Mouse (Mus musculus) CH12.LX (cell line): ENCODE measurements around the gene Mogat1. TPM values are rescaled to one million over a fixed set of nuclear protein-coding genes. Genes with fewer than 3 reads are reported as not detected.

ENCODE experiments used
- DNase-seq: peaks from one replicate; pipeline ENCODE4 v3.0.0-alpha.2; 2013; ENCODE audit errors: extremely low read depth
- H3K27ac ChIP-seq: 2 replicates; pipeline ENCODE4 v1.5.1; 2012; ENCODE audit warnings: low read depth, mild to moderate bottlenecking, control low read depth, moderate library complexity; ENCODE audit not compliant: insufficient read depth
- H3K27me3 ChIP-seq: replicated peaks from 2 replicates; pipeline ENCODE3; 2012; ENCODE audit warnings: inconsistent platforms
- H3K36me3 ChIP-seq, 2 experiments: replicated peaks in 1 of 2; 2 replicates each; pipeline versions ENCODE3 to v1.6.1; 2012; ENCODE audit warnings: inconsistent platforms in 1 of 2, low read length in 1 of 2, mild to moderate bottlenecking in 1 of 2, mixed read lengths in 1 of 2, moderate library complexity in 1 of 2; ENCODE audit not compliant: control insufficient read depth in 1 of 2, insufficient read depth in 1 of 2
- H3K4me1 ChIP-seq, 2 experiments: 2 replicates each; pipeline ENCODE4 v1.6.1; 2012; ENCODE audit warnings: inconsistent platforms in 1 of 2, moderate library complexity in 1 of 2; ENCODE audit not compliant: insufficient read depth in 2 of 2, control insufficient read depth in 1 of 2
- H3K4me2 ChIP-seq: 2 replicates; pipeline ENCODE4 v1.6.1; 2012; ENCODE audit warnings: low read depth, mild to moderate bottlenecking, control low read depth; ENCODE audit not compliant: poor library complexity, insufficient read depth, severe bottlenecking
- H3K4me3 ChIP-seq, 3 experiments: fragments of 150-350 bp in 1 of 3; sonication (generic) in 1 of 3; replicated peaks in 1 of 3; 2 replicates each; pipeline versions ENCODE3 to v1.5.1; 2011 to 2012; ENCODE audit warnings: low read depth in 2 of 3, low read length in 2 of 3, mild to moderate bottlenecking in 2 of 3, moderate library complexity in 2 of 3, control low read depth in 1 of 3, improper control_type of control experiment in 1 of 3, inconsistent platforms in 1 of 3, mixed read lengths in 1 of 3; ENCODE audit not compliant: poor library complexity in 1 of 3
- H3K79me2 ChIP-seq: replicated peaks from 2 replicates; pipeline ENCODE4 v1.6.1; 2012; ENCODE audit warnings: mild to moderate bottlenecking, moderate library complexity; ENCODE audit not compliant: control insufficient read depth, poor library complexity, insufficient read depth, severe bottlenecking; ENCODE audit errors: extremely low read depth
- H3K9ac ChIP-seq: 2 replicates; pipeline ENCODE4 v1.6.1; 2012; ENCODE audit warnings: low read depth, mild to moderate bottlenecking, control low read depth, moderate library complexity; ENCODE audit not compliant: insufficient read depth
- H3K9me3 ChIP-seq: replicated peaks from 2 replicates; pipeline ENCODE3; 2012; ENCODE audit warnings: low read length, inconsistent platforms, mixed read lengths
- BHLHE40 ChIP-seq: IDR thresholded peaks from 2 replicates; pipeline ENCODE4 v1.6.1; 2011; ENCODE audit warnings: mild to moderate bottlenecking, low read depth, low read length, improper control_type of control experiment
- CHD1 ChIP-seq: IDR thresholded peaks from 2 replicates; pipeline ENCODE4 v1.6.1; 2012; ENCODE audit warnings: low read depth, low read length, improper control_type of control experiment, inconsistent platforms
- E2F4 ChIP-seq: IDR thresholded peaks from 2 replicates; pipeline ENCODE4 v1.6.1; 2011; ENCODE audit warnings: low read depth, low read length, improper control_type of control experiment; ENCODE audit not compliant: insufficient replicate concordance
- ELF1 ChIP-seq: IDR thresholded peaks from 2 replicates; pipeline ENCODE4 v1.6.1; 2014; ENCODE audit warnings: low read depth, mild to moderate bottlenecking, inconsistent platforms, low read length, improper control_type of control experiment
- ETS1 ChIP-seq: conservative IDR thresholded peaks from 2 replicates; pipeline ENCODE4 v1.6.1; 2012; ENCODE audit warnings: low read depth, mild to moderate bottlenecking, inconsistent platforms, low read length, improper control_type of control experiment, moderate library complexity
- HCFC1 ChIP-seq: IDR thresholded peaks from 2 replicates; pipeline ENCODE4 v1.6.1; 2012; ENCODE audit warnings: low read depth, mild to moderate bottlenecking, inconsistent platforms, low read length, improper control_type of control experiment
- JUN ChIP-seq: IDR thresholded peaks from 2 replicates; pipeline ENCODE4 v1.6.1; 2011; ENCODE audit warnings: low read depth, mild to moderate bottlenecking, low read length, improper control_type of control experiment, moderate library complexity; ENCODE audit not compliant: insufficient read depth
- KAT2A ChIP-seq: IDR thresholded peaks from 2 replicates; pipeline ENCODE4 v1.6.1; 2012; ENCODE audit warnings: low read length, improper control_type of control experiment, inconsistent platforms; ENCODE audit not compliant: insufficient replicate concordance
- MAX ChIP-seq: IDR thresholded peaks from 2 replicates; pipeline ENCODE4 v1.6.1; 2011; ENCODE audit warnings: low read length, improper control_type of control experiment
- MAZ ChIP-seq: IDR thresholded peaks from 2 replicates; pipeline ENCODE4 v1.6.1; 2012; ENCODE audit warnings: low read depth, mild to moderate bottlenecking, inconsistent platforms, low read length, improper control_type of control experiment, moderate library complexity
- MEF2A ChIP-seq: IDR thresholded peaks from 2 replicates; pipeline ENCODE4 v1.6.1; 2014; ENCODE audit warnings: low read depth, mild to moderate bottlenecking, inconsistent platforms, low read length, improper control_type of control experiment, borderline replicate concordance
- MYC ChIP-seq: IDR thresholded peaks from 2 replicates; pipeline ENCODE4 v1.6.1; 2011; ENCODE audit warnings: low read depth, mild to moderate bottlenecking, improper control_type of control experiment, low read length
- NELFE ChIP-seq: IDR thresholded peaks from 2 replicates; pipeline ENCODE4 v1.6.1; 2011; ENCODE audit warnings: low read depth, low read length, improper control_type of control experiment
- NRF1 ChIP-seq: IDR thresholded peaks from 2 replicates; pipeline ENCODE4 v1.6.1; 2014; ENCODE audit warnings: low read depth, mild to moderate bottlenecking, inconsistent platforms, low read length, improper control_type of control experiment, moderate library complexity
- PAX5 ChIP-seq: IDR thresholded peaks from 2 replicates; pipeline ENCODE4 v1.6.1; 2012; ENCODE audit warnings: low read length, inconsistent platforms, mixed read lengths
- RAD21 ChIP-seq: IDR thresholded peaks from 2 replicates; pipeline ENCODE4 v1.6.1; 2011; ENCODE audit warnings: low read depth, mild to moderate bottlenecking, low read length, improper control_type of control experiment, moderate library complexity
- RCOR1 ChIP-seq: conservative IDR thresholded peaks from 2 replicates; pipeline ENCODE4 v1.6.1; 2012; ENCODE audit warnings: low read depth, mild to moderate bottlenecking, inconsistent platforms, low read length, improper control_type of control experiment
- SIN3A ChIP-seq: IDR thresholded peaks from 2 replicates; pipeline ENCODE4 v1.6.1; 2012; ENCODE audit warnings: low read length, improper control_type of control experiment, inconsistent platforms
- TBP ChIP-seq: conservative IDR thresholded peaks from 2 replicates; pipeline ENCODE4 v1.6.1; 2011; ENCODE audit warnings: low read depth, low read length, improper control_type of control experiment
- UBTF ChIP-seq: IDR thresholded peaks from 2 replicates; pipeline ENCODE4 v1.6.1; 2012; ENCODE audit warnings: low read depth, mild to moderate bottlenecking, inconsistent platforms, low read length, improper control_type of control experiment, moderate library complexity
- ZC3H11A ChIP-seq: IDR thresholded peaks from 2 replicates; pipeline ENCODE4 v1.6.1; 2012; ENCODE audit warnings: low read depth, mild to moderate bottlenecking, inconsistent platforms, low read length, improper control_type of control experiment
- dilution Hi-C: fragments of 300-500 bp; cut with MboI; formaldehyde crosslinking; loops from 2 replicates; pipeline ENCODE4 v1.14.3; 2020; ENCODE audit warnings: low sequenced_read_pairs; ENCODE audit not compliant: extremely low pct_unique_long_range_greater_than_20kb, extremely low pct_ligation_motif_present
- in situ Hi-C: fragments of 300-500 bp; cut with MboI; formaldehyde crosslinking; loops from 3 replicates; pipeline ENCODE4 v1.14.3; 2019; ENCODE audit warnings: low sequenced_read_pairs, low pct_ligation_motif_present, low pct_unique_long_range_greater_than_20kb, mixed read lengths
- polyA plus RNA-seq: library from polyadenylated mRNA; unstranded; fragments of >175 nt; gene quantifications from 2 replicates; pipeline ENCODE4 v1.2.1, GENCODE M21; 2012; ENCODE audit warnings: low read depth; ENCODE audit not compliant: insufficient read length
- total RNA-seq, 2 experiments: library from RNA; depleted of rRNA; stranded (reverse); fragments of 300-350 nt in 1 of 2; fragments of >200 nt in 1 of 2; gene quantifications; 2 replicates each; pipeline ENCODE4 v1.2.3; 2012 to 2014

The Mogat1 gene
- total and polyA plus RNA-seq, 3 experiments: not detected

- H3K79me2 ChIP-seq: no peaks in the 10 kb centered on the region
- no peaks in the 10 kb centered on the region for H3K9me3 ChIP-seq
- no peak overlapping the region for H3K4me2 ChIP-seq
- dilution Hi-C loops (no loop called here), in situ Hi-C loops (loop anchor here (25.0 kb wide), 1 partner anchor 1091 kb away; no protein-coding TSS in a partner anchor)
- no peak for DNase-seq
- no peaks in the 10 kb centered on the region for H3K36me3 ChIP-seq
- TF ChIP-seq RAD21: no peak
- TF ChIP-seq ETS1: no peak
- no peak for TF ChIP-seq PAX5
- TF ChIP-seq HCFC1: no peak
- TF ChIP-seq MAZ: no peak
- no peak for TF ChIP-seq NELFE
- TF ChIP-seq MAX: no peak
- no peak for TF ChIP-seq UBTF
- TF ChIP-seq RCOR1: no peak
- TF ChIP-seq BHLHE40: no peak
- TF ChIP-seq MEF2A: no peak
- TF ChIP-seq MYC: no peak
- TF ChIP-seq, all 38 proteins: peak for 0
- H3K9ac ChIP-seq: no peak overlapping the region
- no peaks in the 10 kb centered on the region for H3K27me3 ChIP-seq
- no peaks in the 10 kb centered on the region for H3K4me1 ChIP-seq
- H3K27ac ChIP-seq: no peak overlapping the region
- H3K4me3 ChIP-seq: no peak overlapping the region
These were observed 35.5 kb downstream of the Mogat1 start for GRCm38 (mm10) chr1:78546258-78546657.

- Histone ChIP-seq H3K4me2 (no peak overlapping the region), H3K27ac (no peak overlapping the region), H3K4me1 (no peaks in the 10 kb centered on the region), H3K4me3 (no peak overlapping the region), H3K27me3 (no peaks in the 10 kb centered on the region), H3K9ac (no peak overlapping the region), H3K9me3 (no peaks in the 10 kb centered on the region), H3K36me3 (no peaks in the 10 kb centered on the region), H3K79me2 (no peaks in the 10 kb centered on the region)
- in situ Hi-C loops: loop anchor here (25.0 kb wide), 1 partner anchor 1088 kb away; no protein-coding TSS in a partner anchor
- no peak for TF ChIP-seq PAX5
- no peak for TF ChIP-seq TBP
- no peak for TF ChIP-seq KAT2A
- no peak for TF ChIP-seq ETS1
- TF ChIP-seq NRF1: no peak
- no peak for TF ChIP-seq CHD1
- no peak for TF ChIP-seq ELF1
- TF ChIP-seq E2F4: no peak
- no peak for TF ChIP-seq JUN
- TF ChIP-seq ZC3H11A: no peak
- no peak for TF ChIP-seq RCOR1
- no peak for TF ChIP-seq SIN3A
- dilution Hi-C loops: no loop called here
- DNase-seq: no peak
These were observed 38.2 kb downstream of the Mogat1 start for GRCm38 (mm10) chr1:78548961-78549360.
